Mouse (Mus musculus) neural tube, embryonic 14.5 days (tissue): ENCODE results near the gene Cacfd1. TPM values are rescaled to one million over a fixed set of nuclear protein-coding genes. Genes with fewer than 3 reads are reported as not detected.

Experiments used
- ATAC-seq: fragments of 200-750 bp; cut with Nextera tagmentation; 2 replicates; pipeline ENCODE4 v1.8.0; 2017; ENCODE audit warnings: low read depth, mild to moderate bottlenecking, moderate TSS enrichment, moderate library complexity
- H3K27ac ChIP-seq: fragments of 300-500 bp; sonication (generic); 2 replicates; pipeline ENCODE4 v1.5.1; 2014; ENCODE audit warnings: low read depth, mild to moderate bottlenecking, control low read depth, low read length, moderate library complexity, mixed read lengths
- H3K27me3 ChIP-seq: fragments of 300-500 bp; sonication (generic); 2 replicates; pipeline ENCODE4 v1.6.1; 2014; ENCODE audit warnings: low read length; ENCODE audit not compliant: control insufficient read depth, insufficient read depth
- H3K36me3 ChIP-seq: fragments of 300-500 bp; sonication (generic); 2 replicates; pipeline ENCODE4 v1.6.1; 2014; ENCODE audit warnings: low read length, mixed read lengths; ENCODE audit not compliant: control insufficient read depth, insufficient read depth
- H3K4me1 ChIP-seq: fragments of 300-500 bp; sonication (generic); 2 replicates; pipeline ENCODE4 v1.6.1; 2014; ENCODE audit warnings: low read length; ENCODE audit not compliant: control insufficient read depth, insufficient read depth
- H3K4me2 ChIP-seq: fragments of 300-500 bp; sonication (generic); 2 replicates; pipeline ENCODE4 v1.6.1; 2014; ENCODE audit warnings: mild to moderate bottlenecking, low read depth, low read length, control low read depth
- H3K4me3 ChIP-seq: fragments of 300-500 bp; sonication (generic); 2 replicates; pipeline ENCODE4 v1.5.1; 2014; ENCODE audit warnings: low read depth, low read length, control low read depth, mixed read lengths
- H3K9ac ChIP-seq: fragments of 300-500 bp; sonication (generic); replicated peaks from 2 replicates; pipeline ENCODE4 v1.6.1; 2014; ENCODE audit warnings: low read depth, mild to moderate bottlenecking, control low read depth, low read length, mixed read lengths
- H3K9me3 ChIP-seq: fragments of 300-500 bp; sonication (generic); 2 replicates; pipeline ENCODE4 v1.6.1; 2016; ENCODE audit warnings: low read length; ENCODE audit not compliant: control insufficient read depth
- WGBS: fragments of 180-500 bp; shearing (Covaris S2); extraction: QIAGEN DNeasy Blood & Tissue Kit; methylation state at CpG from one replicate; pipeline ENCODE4 v1.1.7; 2014; 5-methylcytosine and 5-hydroxymethylcytosine counted together
- polyA plus RNA-seq: library from polyadenylated mRNA; unstranded; fragments of >200 nt; fragmentation: Nextera tagmentation; extraction: Ambion mirVana; gene quantifications from 2 replicates; pipeline ENCODE4 v1.2.1, GENCODE M21; 2014

The Cacfd1 gene
- polyA plus RNA-seq: 86.5 and 94.9 TPM in 2 replicates

DNA sequence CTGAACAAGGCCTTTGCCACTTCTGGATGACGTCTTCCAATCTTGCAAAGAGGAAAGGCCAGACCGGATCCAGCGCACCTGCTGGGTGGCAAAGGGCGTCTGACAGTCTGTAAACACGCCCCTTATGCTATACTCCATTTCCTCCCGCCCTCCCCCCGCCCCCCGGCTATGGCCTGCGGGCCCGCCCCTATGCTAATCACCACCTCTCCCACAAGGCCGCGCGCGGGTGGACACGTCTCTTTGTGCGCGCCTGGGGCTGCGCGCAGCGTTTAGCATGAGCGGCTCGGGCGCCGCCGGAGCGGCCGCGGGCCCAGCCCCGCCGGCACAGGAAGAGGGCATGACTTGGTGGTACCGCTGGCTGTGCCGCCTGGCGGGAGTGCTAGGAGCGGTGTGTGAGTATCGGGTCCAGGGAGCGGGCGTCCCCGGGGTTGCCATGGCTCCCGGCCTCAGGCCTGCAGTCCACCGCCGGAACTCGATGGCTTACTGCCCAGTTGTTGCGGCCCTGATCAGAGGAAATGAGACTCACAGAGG lies at the start of gene Cacfd1:
Gene Cacfd1, plus strand, starts transcription at position 213 of the 531 bp plus-strand sequence.
- H3K4me1 ChIP-seq: peaks cover 20% of the 10 kb centered on the region
- H3K4me3 ChIP-seq: peak within 1 kb of the TSS; percentile 84
- H3K36me3 ChIP-seq: peaks cover 13% of the 10 kb centered on the region; the same call in 1 of the 2 replicates
- peak within 1 kb of the TSS; percentile 96 for H3K9ac ChIP-seq
- H3K27me3 ChIP-seq: no peaks in the 10 kb centered on the region
- peak; percentile 97 for ATAC-seq
- no peaks in the 10 kb centered on the region for H3K9me3 ChIP-seq
- peak within 1 kb of the TSS; percentile 78 for H3K27ac ChIP-seq
- under 1% methylated on average over 42 of the region's 43 CpGs for WGBS
- H3K4me2 ChIP-seq: peak within 1 kb of the TSS; percentile 76

DNA sequence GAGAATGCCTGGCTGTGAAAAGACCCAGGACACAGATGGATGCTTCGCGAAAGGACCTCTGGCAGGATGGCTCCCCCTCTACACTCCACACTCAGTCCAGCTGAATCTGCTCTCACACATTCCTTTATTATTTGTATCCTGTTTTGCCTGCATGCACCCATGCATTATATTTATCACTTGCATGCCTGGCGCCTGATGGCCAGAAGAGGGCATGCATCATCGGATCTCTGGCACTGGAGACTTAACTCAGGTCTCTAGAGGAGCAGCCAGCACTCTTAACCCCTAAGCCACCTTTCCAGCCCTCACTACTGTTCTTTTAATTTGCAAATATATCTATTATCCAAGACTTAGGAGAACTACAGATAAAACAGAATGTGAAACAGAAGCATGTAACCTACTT lies 49.0 kb upstream of the Cacfd1 start:
- WGBS: 77% methylated on average over 4 of the region's 4 CpGs
- H3K27me3 ChIP-seq: no peaks in the 10 kb centered on the region
- peaks cover 33% of the 10 kb centered on the region for H3K36me3 ChIP-seq
- no peak overlapping the region for H3K4me2 ChIP-seq
- no peak overlapping the region for H3K27ac ChIP-seq
- H3K4me1 ChIP-seq: peaks cover 18% of the 10 kb centered on the region
- no peak overlapping the region for H3K9ac ChIP-seq
- H3K4me3 ChIP-seq: no peak overlapping the region
- H3K9me3 ChIP-seq: no peaks in the 10 kb centered on the region
- no peak for ATAC-seq

DNA sequence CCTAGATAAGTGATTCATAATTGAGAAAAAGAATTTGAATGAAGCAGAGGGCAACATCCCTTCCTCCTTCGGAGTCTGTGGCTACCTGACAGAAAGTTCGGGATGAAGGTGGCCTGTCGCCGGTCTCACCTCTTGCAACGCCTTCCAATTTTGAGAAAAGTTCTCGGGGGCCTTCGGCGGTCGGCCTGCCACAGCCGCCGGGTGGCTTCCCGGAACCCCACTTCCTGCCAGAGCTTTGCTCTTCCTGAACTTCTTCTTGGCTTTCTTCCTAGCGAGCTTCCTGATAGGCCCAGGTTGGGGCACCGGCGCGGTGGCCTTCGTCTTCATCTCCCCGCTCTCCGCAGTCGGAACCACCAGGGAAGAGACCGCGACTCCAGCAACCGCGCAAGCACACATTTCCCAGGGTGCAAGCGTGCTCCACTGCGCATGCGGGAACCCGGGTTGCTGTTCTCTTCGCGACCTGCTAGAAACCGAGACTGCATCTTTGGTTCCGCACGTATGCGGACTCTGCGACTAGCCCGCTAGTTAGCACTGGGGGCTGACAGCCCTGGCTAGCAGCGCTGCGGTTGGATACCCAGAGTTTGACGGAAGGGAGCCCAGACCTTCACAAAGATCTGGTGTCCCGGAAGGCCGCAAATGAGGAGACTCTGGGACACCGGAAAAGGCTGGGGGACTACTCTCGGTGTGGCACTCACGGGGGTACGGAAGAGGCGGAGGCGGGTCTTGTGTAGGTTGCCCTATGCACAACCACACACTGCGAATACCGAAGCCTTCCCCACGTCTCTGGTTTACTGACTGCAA lies 45.6 kb upstream of the Cacfd1 start, which contains the start of gene Rexo4:
Gene Rexo4, minus strand, starts transcription at position 464 of the 801 bp plus-strand sequence.
- Histone ChIP-seq H3K4me2 (peak within 1 kb of the TSS; percentile 55), H3K36me3 (peaks cover 9% of the 10 kb centered on the region; the same call in 1 of the 2 replicates), H3K27ac (peak within 1 kb of the TSS; percentile 97), H3K27me3 (no peaks in the 10 kb centered on the region), H3K9me3 (no peaks in the 10 kb centered on the region), H3K4me3 (peak within 1 kb of the TSS; percentile 75), H3K9ac (peak within 1 kb of the TSS; percentile 72), H3K4me1 (peaks cover 18% of the 10 kb centered on the region)
- peak; percentile 97 for ATAC-seq
- WGBS: under 1% methylated on average over 50 of the region's 50 CpGs

DNA sequence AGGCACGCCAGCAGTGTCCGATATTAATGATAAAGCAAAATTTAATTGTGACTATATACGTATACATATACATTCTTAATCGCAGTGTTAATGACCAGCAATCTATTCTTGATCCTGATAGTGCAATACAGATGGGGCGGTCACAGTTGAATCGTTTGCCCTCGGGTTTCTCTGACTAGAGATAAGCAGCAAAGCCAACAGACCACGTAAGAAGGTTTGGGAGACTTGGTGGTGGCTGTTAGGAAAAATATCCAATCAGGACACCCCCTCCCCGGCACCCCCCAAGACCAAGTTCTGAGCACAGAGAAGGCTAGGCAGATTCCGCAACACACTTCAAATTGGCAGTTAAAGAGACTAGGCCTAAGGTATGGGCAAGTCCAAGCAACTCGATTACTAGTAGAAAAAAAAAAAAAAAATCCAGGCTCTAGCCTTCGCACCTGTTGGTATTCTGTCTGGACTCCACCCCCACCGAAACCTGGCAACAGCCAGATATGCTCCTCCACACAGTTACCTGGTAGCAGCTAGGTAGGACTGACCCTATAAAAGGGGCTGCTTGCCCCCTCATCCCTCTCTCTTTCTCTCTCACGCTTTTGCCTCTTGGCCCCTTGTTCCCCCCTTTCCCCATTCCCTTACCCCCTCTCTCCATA lies 44.9 kb upstream of the Cacfd1 start:
- ATAC-seq: no peak; the same call in 1 of the 2 replicates
- no peaks in the 10 kb centered on the region for H3K9me3 ChIP-seq
- H3K4me1 ChIP-seq: peaks cover 18% of the 10 kb centered on the region
- peak overlapping the region; percentile 72 for H3K9ac ChIP-seq
- WGBS: 22% methylated on average over 14 of the region's 14 CpGs
- peak overlapping the region; percentile 75 for H3K4me3 ChIP-seq
- peak overlapping the region; percentile 97 for H3K27ac ChIP-seq
- peak overlapping the region; percentile 55 for H3K4me2 ChIP-seq
- peaks cover 5% of the 10 kb centered on the region; the same call in 1 of the 2 replicates for H3K36me3 ChIP-seq
- H3K27me3 ChIP-seq: no peaks in the 10 kb centered on the region

DNA sequence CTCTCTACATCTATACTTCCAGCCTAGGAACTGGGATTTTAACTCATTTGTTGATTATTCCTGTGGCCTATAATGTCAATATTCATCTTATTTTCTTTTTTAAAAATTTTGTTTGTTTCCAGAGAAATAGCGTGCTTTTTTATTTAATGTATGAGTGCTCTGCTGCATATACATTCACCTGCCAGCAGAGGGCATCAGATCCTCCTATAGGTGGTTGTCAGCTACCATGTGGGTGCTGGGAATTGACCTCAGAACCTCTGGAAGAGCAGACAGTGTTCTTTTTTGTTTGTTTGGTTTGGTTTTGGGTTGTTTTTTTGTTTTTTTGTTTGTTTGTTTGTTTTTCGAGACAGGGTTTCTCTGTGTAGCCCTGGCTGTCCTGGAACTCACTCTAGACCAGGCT lies 42.5 kb upstream of the Cacfd1 start:
- H3K4me1 ChIP-seq: peaks cover 11% of the 10 kb centered on the region
- H3K9me3 ChIP-seq: no peaks in the 10 kb centered on the region
- no peak overlapping the region for H3K4me3 ChIP-seq
- H3K27me3 ChIP-seq: no peaks in the 10 kb centered on the region
- no peak overlapping the region for H3K9ac ChIP-seq
- no peak overlapping the region for H3K27ac ChIP-seq
- no peak for ATAC-seq
- no peaks in the 10 kb centered on the region for H3K36me3 ChIP-seq
- no peak overlapping the region for H3K4me2 ChIP-seq
- 77% methylated on average over 2 of the region's 2 CpGs for WGBS

DNA sequence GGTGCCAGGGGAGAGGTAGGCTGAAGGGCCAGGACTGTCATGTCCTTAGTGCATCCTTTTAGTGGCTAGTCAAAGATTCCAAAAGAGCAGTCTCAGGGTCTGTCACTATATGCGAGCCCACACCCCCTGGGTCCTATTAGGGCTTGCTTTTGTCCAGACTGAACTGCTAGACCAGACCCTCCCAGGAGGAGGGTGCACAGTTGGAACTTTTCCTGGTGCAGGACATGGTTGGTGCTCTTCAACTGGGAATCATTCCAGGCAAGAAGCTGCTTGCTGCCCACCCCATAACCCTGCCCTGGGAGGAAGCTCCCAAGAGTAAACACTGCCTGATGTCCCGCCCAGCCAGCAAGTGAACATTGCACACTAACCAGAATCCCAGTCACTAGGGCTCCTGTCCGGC lies 36.6 kb upstream of the Cacfd1 start, which contains the start of gene Adamts13:
Gene Adamts13, plus strand, starts transcription at position 301 of the 400 bp plus-strand sequence.
- H3K36me3 ChIP-seq: no peaks in the 10 kb centered on the region
- WGBS: 80% methylated on average over 3 of the region's 3 CpGs

DNA sequence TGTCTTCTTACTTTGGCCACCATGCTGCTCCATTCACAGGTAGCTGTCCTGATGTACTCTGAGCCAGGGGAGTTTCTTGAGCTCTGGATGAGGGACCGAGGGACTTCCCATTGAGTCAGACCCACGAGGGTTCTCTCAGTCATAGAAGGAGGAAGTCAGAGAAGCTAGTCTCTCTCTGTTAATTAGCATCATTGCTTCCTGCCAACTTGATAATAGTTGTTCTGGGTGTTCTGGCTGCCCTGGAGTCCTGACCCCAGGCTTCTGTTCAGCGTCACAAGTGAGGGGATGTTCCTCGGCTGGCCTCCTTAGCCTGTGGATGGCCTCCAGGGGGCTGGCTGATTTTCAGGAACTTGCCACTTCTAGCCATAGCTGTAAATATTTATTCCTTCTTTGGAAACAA lies 35.8 kb upstream of the Cacfd1 start:
- Histone ChIP-seq H3K9ac (no peak overlapping the region), H3K36me3 (no peaks in the 10 kb centered on the region), H3K9me3 (no peaks in the 10 kb centered on the region), H3K4me3 (no peak overlapping the region), H3K27ac (no peak overlapping the region), H3K4me1 (no peaks in the 10 kb centered on the region), H3K27me3 (no peaks in the 10 kb centered on the region), H3K4me2 (no peak overlapping the region)
- ATAC-seq: no peak
- 62% methylated on average over 4 of the region's 4 CpGs for WGBS

More for the DNA sequence above, 36.6 kb upstream of the Cacfd1 start, which contains the start of gene Adamts13:
- Histone ChIP-seq H3K4me1 (no peaks in the 10 kb centered on the region), H3K9ac (no peak within 1 kb of the TSS), H3K27me3 (no peaks in the 10 kb centered on the region), H3K27ac (no peak within 1 kb of the TSS), H3K4me3 (no peak within 1 kb of the TSS), H3K9me3 (no peaks in the 10 kb centered on the region), H3K4me2 (no peak within 1 kb of the TSS)
- ATAC-seq: no peak

DNA sequence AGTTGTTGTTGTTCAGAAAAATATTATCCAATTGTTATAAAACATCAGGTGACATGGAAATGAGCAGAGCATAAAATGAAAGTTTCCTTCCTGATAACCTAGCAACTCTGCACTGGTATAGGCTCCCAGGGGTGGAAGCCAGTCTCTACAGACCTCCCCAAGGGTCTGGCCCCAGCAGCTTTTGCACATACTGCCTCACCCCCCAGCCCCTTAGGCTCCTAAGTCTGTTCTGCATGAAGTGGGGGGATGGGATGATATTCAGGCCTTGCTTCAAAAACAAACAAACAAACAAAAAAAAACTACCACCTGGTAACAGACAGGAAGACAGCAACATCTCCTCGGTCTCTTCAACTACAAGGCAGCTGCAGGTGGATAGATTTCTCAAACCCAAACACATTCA lies 29.4 kb upstream of the Cacfd1 start:
- no peaks in the 10 kb centered on the region for H3K4me1 ChIP-seq
- H3K27me3 ChIP-seq: no peaks in the 10 kb centered on the region
- no peak overlapping the region for H3K4me2 ChIP-seq
- H3K36me3 ChIP-seq: no peaks in the 10 kb centered on the region
- H3K9me3 ChIP-seq: no peaks in the 10 kb centered on the region
- 70% methylated on average over 1 of the region's 1 CpGs for WGBS
- no peak overlapping the region for H3K27ac ChIP-seq
- no peak overlapping the region for H3K4me3 ChIP-seq
- no peak for ATAC-seq
- no peak overlapping the region for H3K9ac ChIP-seq
